Mouse (Mus musculus) pancreas, adult 10 weeks (tissue): ENCODE measurements around the gene Dynlrb1. TPM values are rescaled to one million over a fixed set of nuclear protein-coding genes. Genes with fewer than 3 reads are reported as not detected.

Experiments
- polyA plus RNA-seq: library from polyadenylated mRNA; stranded (reverse); fragments of 350-450 nt; fragmentation: Illumina TruSeq; extraction: RNeasy Lipid Tissue Mini Kit (QIAGEN cat#74804); gene quantifications from one replicate; pipeline ENCODE4 v1.2.3, GENCODE M21; 2015; ENCODE audit warnings: low read depth, low replicate concordance; ENCODE audit not compliant: insufficient read depth

The Dynlrb1 gene
- 60.0 TPM for polyA plus RNA-seq

DNA sequence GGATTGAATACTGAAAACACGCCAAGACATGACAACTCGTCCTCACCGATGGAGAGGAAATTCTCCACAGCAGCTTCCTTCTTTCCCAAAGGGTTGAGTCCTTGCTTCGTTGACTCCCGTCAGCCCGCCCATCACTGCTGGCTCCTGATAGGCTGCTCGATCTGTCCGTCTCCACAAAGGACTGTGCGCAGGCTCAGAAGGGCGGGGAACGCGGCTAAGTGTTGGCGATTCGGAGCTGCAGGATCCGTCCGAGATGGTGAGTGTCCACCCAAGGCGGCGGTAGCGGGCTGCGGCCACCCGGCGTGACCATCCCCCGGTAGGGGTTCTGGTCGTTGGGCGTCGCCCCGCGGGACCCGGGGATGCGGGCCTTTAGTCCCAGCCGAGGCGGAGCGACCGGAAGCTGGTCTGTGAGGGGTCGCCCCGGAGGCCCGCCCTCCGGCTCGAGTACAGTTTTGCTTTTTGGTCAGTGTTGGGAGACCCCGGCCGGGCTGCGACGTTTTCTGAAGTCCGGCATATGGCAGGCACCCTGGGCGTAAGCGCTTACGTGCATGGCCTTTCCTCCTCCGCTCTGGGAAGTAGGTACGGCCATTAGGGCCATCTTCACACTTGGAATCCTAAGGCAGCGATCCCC, at the start of gene Dynlrb1:
TSS of gene Dynlrb1 (plus strand) at position 172 of the 631 bp plus-strand sequence.

DNA sequence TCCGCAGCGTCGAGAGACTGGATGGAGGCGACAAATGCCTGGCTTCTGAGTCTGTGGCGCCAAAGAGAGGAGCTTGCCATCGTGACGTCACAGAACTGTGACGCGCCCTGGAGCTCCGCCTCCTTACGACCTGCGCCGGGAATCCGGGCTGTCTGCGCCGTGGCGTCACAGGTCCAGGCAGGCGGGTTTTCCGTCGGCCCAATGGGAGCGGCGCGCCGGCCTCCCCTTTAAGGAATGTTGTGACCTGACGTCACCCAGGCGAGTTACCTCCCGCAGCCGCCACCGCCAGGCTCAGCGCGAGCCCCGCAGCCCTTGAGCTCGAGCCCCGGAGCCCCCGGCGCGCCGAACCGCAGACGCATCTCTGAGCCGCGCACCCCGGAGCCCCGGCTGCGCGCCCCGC, 39.9 kb downstream of the Dynlrb1 start, which contains the start of gene Map1lc3a:
TSS of gene Map1lc3a (plus strand) at position 103 of the 400 bp plus-strand sequence.

Other genes with a start within 250 kb of the Dynlrb1 start
- gene Gm14226, start 218.3 kb upstream of the Dynlrb1 start, polyA plus RNA-seq = 0.57 TPM
- 81.2 TPM for gene Ahcy, start 162.0 kb upstream of the Dynlrb1 start, polyA plus RNA-seq
- 7.0 TPM for gene Itch, start 103.0 kb upstream of the Dynlrb1 start, polyA plus RNA-seq
- gene Map1lc3a, start 39.8 kb downstream of the Dynlrb1 start, polyA plus RNA-seq = 36.9 TPM
- 7.3 TPM for gene Pigu, start 120.9 kb downstream of the Dynlrb1 start, polyA plus RNA-seq
- gene Trp53inp2, start 144.5 kb downstream of the Dynlrb1 start, polyA plus RNA-seq = 34.1 TPM
- gene Ncoa6, start 237.4 kb downstream of the Dynlrb1 start, polyA plus RNA-seq = 7.0 TPM